Mouse (Mus musculus) testis, postnatal 14 days (tissue): ENCODE data around the gene Ccdc137.

ENCODE experiments used
- DNase-seq: peaks from one replicate; pipeline ENCODE4 v3.0.0; 2021; ENCODE audit warnings: low spot score

The Ccdc137 gene

GRCm38 (mm10) chr11:120499894-120500293, 42.0 kb downstream of the Ccdc137 start:
- no peak for DNase-seq

- DNase-seq = no peak
Measured at GRCm38 (mm10) chr11:120500357-120500756, 42.4 kb downstream of the Ccdc137 start.

DNA sequence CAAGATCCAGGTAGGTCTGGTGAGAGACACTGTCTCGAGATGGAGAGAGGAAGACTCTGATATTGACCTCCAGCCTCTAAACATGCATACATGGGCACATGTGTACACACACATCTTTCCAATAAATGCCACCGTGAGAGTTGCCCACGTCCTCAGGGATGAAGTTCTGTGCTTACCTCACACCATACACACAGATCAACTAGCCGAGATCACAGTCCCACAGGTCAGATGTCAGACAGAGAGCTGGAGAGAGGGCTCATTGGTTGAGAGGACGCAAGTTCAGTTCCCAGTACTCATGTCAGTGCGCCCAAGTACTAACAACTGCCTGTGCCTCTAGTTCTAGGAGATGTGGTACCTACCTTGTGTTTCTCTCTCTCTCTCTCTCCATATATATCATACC, 43.1 kb downstream of the Ccdc137 start:
- no peak for DNase-seq

- DNase-seq = no peak
Measured at GRCm38 (mm10) chr11:120501701-120502100, 43.8 kb downstream of the Ccdc137 start.

DNA sequence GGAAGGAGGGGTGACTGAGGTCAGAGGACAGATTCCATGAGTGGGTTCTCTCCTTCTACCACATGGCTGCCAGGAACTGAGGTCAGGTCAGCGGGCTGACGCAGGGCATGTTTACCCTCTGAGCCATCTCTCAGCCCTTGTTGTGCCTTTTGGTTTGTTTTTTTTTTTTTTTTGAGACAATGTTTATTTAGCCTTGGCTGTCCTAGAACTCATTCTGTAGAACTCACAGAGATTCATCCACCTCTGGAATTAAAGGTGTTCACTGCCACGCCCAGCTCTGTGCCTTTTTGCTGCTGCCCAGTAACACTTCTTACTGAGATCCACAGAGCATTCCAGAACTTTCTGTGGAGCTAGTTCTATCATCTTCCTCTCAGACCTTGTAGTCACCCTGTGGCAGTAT, 47.7 kb downstream of the Ccdc137 start:
- DNase-seq = no peak

GRCm38 (mm10) chr11:120506899-120507298, 49.0 kb downstream of the Ccdc137 start:
- DNase-seq = no peak

DNA sequence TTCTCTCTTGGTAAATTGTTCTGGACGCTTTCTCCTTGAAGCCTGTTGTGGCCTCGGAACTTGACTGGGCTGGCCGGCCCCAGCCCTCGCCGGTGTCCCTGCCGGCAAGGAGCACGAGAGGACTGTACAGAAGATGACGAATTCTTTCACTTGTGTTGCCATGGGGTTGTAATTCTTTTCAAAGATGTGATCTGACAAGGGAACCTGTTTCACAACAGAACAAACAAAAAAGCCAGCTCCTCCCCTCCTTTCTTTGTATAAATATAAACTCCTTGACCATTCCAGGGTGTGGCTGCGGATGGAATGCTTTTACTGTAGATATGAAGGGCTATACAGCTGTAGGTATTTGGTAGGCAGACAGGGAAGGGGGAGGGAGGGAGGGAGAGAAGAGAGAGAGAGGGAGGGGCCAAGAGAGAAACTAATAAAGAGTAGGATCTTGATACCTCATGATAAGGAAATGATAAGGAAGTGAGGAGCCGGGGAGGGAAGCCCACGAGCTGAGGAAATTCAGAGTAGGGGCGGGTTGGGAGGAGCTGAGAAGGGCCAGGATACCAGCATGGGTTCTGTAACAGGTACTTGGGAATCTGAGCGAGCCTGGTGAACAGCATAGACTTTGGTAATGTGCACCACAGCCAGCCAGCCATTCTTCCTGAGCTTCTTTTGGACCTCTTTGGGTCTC, 49.8 kb downstream of the Ccdc137 start:
- DNase-seq = no peak

DNA sequence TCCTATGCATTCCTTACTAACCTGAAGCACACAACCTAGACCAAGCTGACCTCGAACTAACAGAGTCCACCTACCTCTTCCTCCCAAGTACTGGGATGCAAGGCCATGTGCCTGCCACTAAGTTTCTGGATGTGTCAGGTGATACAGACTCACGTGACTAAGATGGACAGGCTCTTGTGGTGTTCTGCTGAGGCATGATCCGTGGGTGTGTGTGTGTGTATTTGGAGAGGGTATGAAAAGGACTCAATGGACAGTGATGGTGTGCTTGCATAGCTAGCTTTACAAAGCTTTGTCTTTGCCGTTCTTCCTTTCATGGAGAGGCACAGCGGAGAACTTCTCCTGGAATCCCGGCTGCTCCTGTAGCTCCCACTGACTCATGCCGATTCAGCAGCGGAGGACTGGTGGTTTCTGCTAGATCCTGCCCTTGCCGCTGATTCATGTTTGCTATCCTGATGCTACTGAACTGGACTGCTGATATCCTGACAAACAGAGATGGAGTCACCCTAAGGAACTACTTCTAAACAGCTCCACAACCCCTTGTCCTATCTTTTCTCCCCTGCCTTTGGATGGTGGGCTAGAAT, 50.5 kb downstream of the Ccdc137 start:
- DNase-seq = no peak

- DNase-seq = no peak
Measured at GRCm38 (mm10) chr11:120509940-120510339, 52.0 kb downstream of the Ccdc137 start.

DNA sequence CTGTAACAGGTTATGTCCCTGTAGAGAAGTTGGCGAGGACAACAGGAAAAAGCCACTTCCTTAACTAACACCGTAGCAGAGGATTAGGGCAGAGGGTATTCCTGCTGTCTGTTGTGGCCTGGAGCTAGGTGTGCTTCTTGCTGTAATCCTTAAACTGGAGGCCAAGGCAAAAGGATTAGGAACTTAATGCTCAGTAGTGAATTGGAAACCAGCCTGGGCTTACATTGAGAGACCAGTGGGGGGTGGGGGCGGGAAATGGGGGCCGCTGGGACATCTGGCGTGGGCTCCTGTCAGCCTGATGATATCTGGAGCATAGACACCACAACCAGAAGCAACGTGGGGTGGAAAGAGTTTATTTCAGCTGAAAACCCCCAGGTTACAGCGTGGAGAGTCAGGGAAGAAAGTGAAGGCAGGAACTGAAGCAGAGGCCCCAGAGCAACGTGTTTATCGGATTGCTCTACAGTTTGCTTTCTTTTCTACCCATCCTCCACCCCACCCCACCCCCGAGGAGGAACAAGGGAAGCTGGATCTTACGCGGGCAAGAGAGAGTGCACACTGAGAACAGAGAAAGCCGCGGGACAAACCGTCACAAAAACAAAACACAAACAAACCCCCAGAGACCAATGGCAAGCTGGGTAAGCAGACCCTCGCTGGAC, 52.6 kb downstream of the Ccdc137 start:
- DNase-seq = no peak

GRCm38 (mm10) chr11:120512790-120513453, 55.0 kb downstream of the Ccdc137 start:
- DNase-seq = no peak
